Mouse (Mus musculus): ENCODE measurements at regions not wholly inside any gene's neighbourhood (a gene's known extent, or its start where the extent isn't known, plus 50 kb on each side); places are given as distances from the start of the nearest gene placed in this dataset.

DNA sequence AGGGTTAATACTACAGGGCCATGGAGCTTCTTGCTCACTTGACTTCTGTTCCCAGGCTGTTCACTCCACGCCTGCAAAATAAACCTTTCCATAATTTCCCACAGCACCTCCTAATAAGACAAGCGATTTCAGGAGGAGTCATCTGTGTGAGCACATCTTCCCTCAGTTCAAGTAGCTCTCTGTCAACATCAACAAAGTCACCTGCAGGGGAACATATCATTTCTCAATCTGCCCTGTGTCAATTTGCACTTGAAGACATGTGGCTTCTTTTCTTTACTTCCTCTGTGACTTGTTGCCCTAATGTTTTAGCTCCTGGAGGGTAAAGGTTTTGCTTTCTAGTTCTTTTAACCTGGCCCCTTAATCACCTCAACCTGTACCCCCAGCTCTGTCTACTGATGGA, 474.7 kb upstream of the Cited2 start:
- Histone ChIP-seq H3K27ac (replicated peaks; ENCODE audit: insufficient read depth, low read depth, low read length) (no peak overlapping the region), H3K4me1 (ENCODE audit: control insufficient read depth, insufficient read depth, low read length) (no peaks in the 10 kb centered on the region), H3K9ac (ENCODE audit: low read depth, low read length) (no peak overlapping the region), H3K79me2 (ENCODE audit: control insufficient read depth, insufficient read depth, low read length) (no peaks in the 10 kb centered on the region), H3K4me3 (ENCODE audit: insufficient read depth, low read depth, low read length) (no peak overlapping the region), H3K27me3 (ENCODE audit: control insufficient read depth, insufficient read depth, low read length) (no peaks in the 10 kb centered on the region), H3K36me3 (ENCODE audit: control insufficient read depth, insufficient read depth, low read length) (no peaks in the 10 kb centered on the region)
- TF ChIP-seq POLR2A (IDR thresholded peaks at IDR 0.05; ENCODE audit: extremely low read depth, insufficient read depth, low read length), result no peak
- no peak for TF ChIP-seq CTCF (IDR thresholded peaks at IDR 0.05; ENCODE audit: low read depth, low read length)
- WGBS, result 68% methylated on average over 2 of the region's 2 CpGs
- DNase-seq (ENCODE audit: extremely low read depth, low read depth, low spot score), result no peak

DNA sequence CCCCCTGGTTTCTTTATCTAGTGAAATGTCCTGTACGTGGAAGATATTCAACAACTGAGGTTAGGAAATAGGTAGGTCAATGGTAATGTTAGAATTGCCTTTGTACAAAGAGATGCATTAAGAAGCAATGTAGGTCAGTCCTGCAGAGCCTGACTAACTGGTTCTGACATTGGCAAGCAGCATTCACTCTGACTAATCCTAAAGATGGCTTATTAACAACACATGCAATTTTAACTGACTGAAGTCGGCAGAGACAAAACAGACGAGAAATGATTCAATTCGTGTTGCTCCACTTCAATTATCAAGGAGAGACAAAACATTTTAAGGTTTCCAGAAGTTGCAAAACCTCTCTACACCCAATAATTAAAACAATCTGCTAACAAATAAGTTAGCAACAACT, 470.0 kb upstream of the Cited2 start:
- H3K4me1 ChIP-seq (ENCODE audit: control insufficient read depth, insufficient read depth, low read length), result no peaks in the 10 kb centered on the region
- no peak overlapping the region for H3K9ac ChIP-seq (ENCODE audit: low read depth, low read length)
- no peak overlapping the region for H3K27ac ChIP-seq (replicated peaks; ENCODE audit: insufficient read depth, low read depth, low read length)
- H3K27me3 ChIP-seq (ENCODE audit: control insufficient read depth, insufficient read depth, low read length), result no peaks in the 10 kb centered on the region
- TF ChIP-seq CTCF (IDR thresholded peaks at IDR 0.05; ENCODE audit: low read depth, low read length) (no peak), POLR2A (IDR thresholded peaks at IDR 0.05; ENCODE audit: extremely low read depth, insufficient read depth, low read length) (no peak)
- H3K36me3 ChIP-seq (ENCODE audit: control insufficient read depth, insufficient read depth, low read length), result no peaks in the 10 kb centered on the region
- WGBS, result 82% methylated on average over 4 of the region's 4 CpGs
- no peak overlapping the region for H3K4me3 ChIP-seq (ENCODE audit: insufficient read depth, low read depth, low read length)
- DNase-seq (ENCODE audit: extremely low read depth, low read depth, low spot score), result no peak
- H3K79me2 ChIP-seq (ENCODE audit: control insufficient read depth, insufficient read depth, low read length), result no peaks in the 10 kb centered on the region

DNA sequence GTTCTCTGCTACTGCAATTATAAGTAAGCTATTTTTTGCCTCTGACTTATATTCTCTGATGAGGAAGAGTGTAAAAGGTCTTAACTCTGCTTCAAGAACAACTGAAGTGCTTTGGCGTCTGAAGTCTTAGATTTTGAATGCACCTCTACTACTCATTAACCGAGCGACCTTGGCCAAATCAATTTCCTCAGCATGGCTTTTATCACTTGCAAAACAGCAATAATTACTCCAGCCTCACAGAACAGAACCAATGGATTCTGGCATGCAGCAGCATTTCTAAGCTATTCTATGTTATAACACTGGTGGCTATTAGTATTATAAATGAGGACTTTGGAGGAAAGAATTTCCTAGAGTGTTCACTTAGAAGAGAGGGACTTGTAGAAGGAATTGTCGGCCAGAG, 462.9 kb upstream of the Cited2 start:
- H3K36me3 ChIP-seq (ENCODE audit: control insufficient read depth, insufficient read depth, low read length), result no peaks in the 10 kb centered on the region
- TF ChIP-seq POLR2A (IDR thresholded peaks at IDR 0.05; ENCODE audit: extremely low read depth, insufficient read depth, low read length) (no peak), CTCF (IDR thresholded peaks at IDR 0.05; ENCODE audit: low read depth, low read length) (no peak)
- no peak overlapping the region for H3K4me3 ChIP-seq (ENCODE audit: insufficient read depth, low read depth, low read length)
- H3K79me2 ChIP-seq (ENCODE audit: control insufficient read depth, insufficient read depth, low read length), result no peaks in the 10 kb centered on the region
- no peak overlapping the region for H3K27ac ChIP-seq (replicated peaks; ENCODE audit: insufficient read depth, low read depth, low read length)
- H3K4me1 ChIP-seq (ENCODE audit: control insufficient read depth, insufficient read depth, low read length), result peaks cover 2% of the 10 kb centered on the region; the same call in 1 of the 2 replicates
- no peak overlapping the region for H3K9ac ChIP-seq (ENCODE audit: low read depth, low read length)
- WGBS, result 51% methylated on average over 4 of the region's 4 CpGs
- H3K27me3 ChIP-seq (ENCODE audit: control insufficient read depth, insufficient read depth, low read length), result no peaks in the 10 kb centered on the region
- peak; percentile 60 for DNase-seq (ENCODE audit: extremely low read depth, low read depth, low spot score)

DNA sequence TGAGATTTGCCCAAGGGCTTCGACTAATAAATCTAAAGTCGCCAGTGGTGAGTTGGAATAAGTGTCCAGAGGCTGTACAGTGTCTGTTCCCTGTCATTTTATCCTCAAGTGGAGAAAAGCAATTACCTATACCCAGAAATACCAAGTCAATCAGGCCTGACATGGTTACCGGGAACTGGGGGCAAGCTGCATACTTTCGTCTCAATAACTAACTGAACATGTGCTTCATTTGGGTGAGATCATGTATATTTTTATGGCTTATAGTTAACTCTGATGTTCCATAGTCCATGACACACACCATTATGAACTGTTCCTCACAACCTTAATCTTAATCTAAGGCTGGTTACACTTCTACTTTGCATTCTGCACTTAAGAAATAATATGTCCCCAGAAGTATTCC, 462.4 kb upstream of the Cited2 start:
- H3K27ac ChIP-seq (replicated peaks; ENCODE audit: insufficient read depth, low read depth, low read length), result no peak overlapping the region
- H3K9ac ChIP-seq (ENCODE audit: low read depth, low read length), result no peak overlapping the region
- TF ChIP-seq POLR2A (IDR thresholded peaks at IDR 0.05; ENCODE audit: extremely low read depth, insufficient read depth, low read length) (no peak), CTCF (IDR thresholded peaks at IDR 0.05; ENCODE audit: low read depth, low read length) (no peak)
- no peaks in the 10 kb centered on the region for H3K36me3 ChIP-seq (ENCODE audit: control insufficient read depth, insufficient read depth, low read length)
- no peak for DNase-seq (ENCODE audit: extremely low read depth, low read depth, low spot score)
- 89% methylated on average over 4 of the region's 4 CpGs for WGBS
- H3K4me3 ChIP-seq (ENCODE audit: insufficient read depth, low read depth, low read length), result no peak overlapping the region
- H3K4me1 ChIP-seq (ENCODE audit: control insufficient read depth, insufficient read depth, low read length), result peaks cover 2% of the 10 kb centered on the region; the same call in 1 of the 2 replicates
- no peaks in the 10 kb centered on the region for H3K27me3 ChIP-seq (ENCODE audit: control insufficient read depth, insufficient read depth, low read length)
- H3K79me2 ChIP-seq (ENCODE audit: control insufficient read depth, insufficient read depth, low read length), result no peaks in the 10 kb centered on the region

DNA sequence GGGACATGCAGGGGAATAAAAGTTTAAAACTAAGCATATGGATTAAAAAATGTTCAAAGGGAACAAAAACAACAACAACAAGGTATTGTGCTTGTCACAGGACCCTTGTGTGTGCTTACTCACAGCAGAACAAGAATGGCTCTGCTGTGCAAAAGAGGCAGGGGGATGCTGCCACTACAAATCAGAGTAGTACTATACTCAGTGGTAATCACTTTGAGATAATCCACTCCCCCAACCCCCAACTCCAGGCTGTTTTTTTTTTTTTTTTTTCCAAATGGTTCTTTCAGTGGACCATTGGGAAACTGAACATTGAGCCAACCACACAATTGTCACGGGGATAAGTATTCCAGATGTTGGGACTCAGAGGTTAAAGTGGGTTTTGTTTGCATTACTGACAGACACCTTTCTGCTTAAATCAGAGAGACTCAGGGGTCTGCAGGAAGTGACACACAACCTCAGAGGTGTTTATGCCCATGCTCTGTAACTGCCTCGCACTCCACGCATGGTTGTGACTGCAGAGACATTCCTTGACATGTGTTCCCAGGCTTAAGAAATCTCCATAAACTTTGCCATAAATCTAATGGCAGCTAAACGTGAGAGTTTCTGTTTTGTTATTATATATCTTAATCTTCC, 461.7 kb upstream of the Cited2 start:
- Histone ChIP-seq H3K4me3 (ENCODE audit: insufficient read depth, low read depth, low read length) (no peak overlapping the region), H3K79me2 (ENCODE audit: control insufficient read depth, insufficient read depth, low read length) (no peaks in the 10 kb centered on the region), H3K4me1 (ENCODE audit: control insufficient read depth, insufficient read depth, low read length) (peaks cover 2% of the 10 kb centered on the region; the same call in 1 of the 2 replicates), H3K36me3 (ENCODE audit: control insufficient read depth, insufficient read depth, low read length) (no peaks in the 10 kb centered on the region), H3K27me3 (ENCODE audit: control insufficient read depth, insufficient read depth, low read length) (no peaks in the 10 kb centered on the region), H3K9ac (ENCODE audit: low read depth, low read length) (no peak overlapping the region), H3K27ac (replicated peaks; ENCODE audit: insufficient read depth, low read depth, low read length) (no peak overlapping the region)
- no peak for DNase-seq (ENCODE audit: extremely low read depth, low read depth, low spot score)
- 86% methylated on average over 4 of the region's 4 CpGs for WGBS
- TF ChIP-seq CTCF (IDR thresholded peaks at IDR 0.05; ENCODE audit: low read depth, low read length) (no peak), POLR2A (IDR thresholded peaks at IDR 0.05; ENCODE audit: extremely low read depth, insufficient read depth, low read length) (no peak)

DNA sequence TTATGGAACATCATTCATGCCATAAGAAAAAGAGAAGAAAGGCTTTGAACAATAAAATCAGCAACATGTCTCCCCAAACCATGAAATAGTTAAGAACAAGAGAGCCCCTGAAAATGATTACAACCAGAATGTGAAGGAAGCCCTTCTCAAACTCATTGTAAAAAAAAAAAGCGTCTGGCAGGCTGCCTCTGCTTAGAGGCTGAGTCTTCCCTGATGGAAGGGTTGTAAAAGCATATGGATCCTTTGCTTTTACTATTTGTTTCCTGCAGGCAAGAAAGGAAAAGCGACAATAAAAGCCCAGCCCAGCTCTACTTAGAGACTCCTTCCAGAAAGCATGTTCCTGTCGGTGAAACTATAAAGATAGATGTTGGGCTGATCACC, 461.2 kb upstream of the Cited2 start:
- H3K4me1 ChIP-seq (ENCODE audit: control insufficient read depth, insufficient read depth, low read length), result peaks cover 2% of the 10 kb centered on the region; the same call in 1 of the 2 replicates
- H3K9ac ChIP-seq (ENCODE audit: low read depth, low read length), result no peak overlapping the region
- H3K27ac ChIP-seq (replicated peaks; ENCODE audit: insufficient read depth, low read depth, low read length), result no peak overlapping the region
- no peaks in the 10 kb centered on the region for H3K79me2 ChIP-seq (ENCODE audit: control insufficient read depth, insufficient read depth, low read length)
- no peak overlapping the region for H3K4me3 ChIP-seq (ENCODE audit: insufficient read depth, low read depth, low read length)
- H3K27me3 ChIP-seq (ENCODE audit: control insufficient read depth, insufficient read depth, low read length), result no peaks in the 10 kb centered on the region
- 88% methylated on average over 3 of the region's 3 CpGs for WGBS
- DNase-seq (ENCODE audit: extremely low read depth, low read depth, low spot score), result no peak
- no peaks in the 10 kb centered on the region for H3K36me3 ChIP-seq (ENCODE audit: control insufficient read depth, insufficient read depth, low read length)
- TF ChIP-seq POLR2A (IDR thresholded peaks at IDR 0.05; ENCODE audit: extremely low read depth, insufficient read depth, low read length) (no peak), CTCF (IDR thresholded peaks at IDR 0.05; ENCODE audit: low read depth, low read length) (no peak)
